Mouse (Mus musculus) left cerebral cortex, postnatal 10 days (tissue): ENCODE results near the gene Hnrnpr. TPM values are rescaled to one million over a fixed set of nuclear protein-coding genes. Genes with fewer than 3 reads are reported as not detected.

ENCODE experiments used
- DNase-seq, 2 experiments: peaks; one replicate each; pipeline ENCODE4 v3.0.0; 2021 to 2022; ENCODE audit warnings: low spot score in 2 of 2, mixed read lengths in 1 of 2; ENCODE audit errors: extremely low spot score in 1 of 2
- intact Hi-C: fragments of 180-260 bp; cut with DNase I; formaldehyde crosslinking; loops from one replicate; pipeline ENCODE4 v1.15.1; 2025
- total RNA-seq, 2 experiments: library from RNA; stranded (reverse); gene quantifications; 2 replicates each; pipeline ENCODE4 v1.2.3; 2021

Hnrnpr gene
- total RNA-seq, 2 experiments from 2014 or later = 107 to 121 TPM

DNA sequence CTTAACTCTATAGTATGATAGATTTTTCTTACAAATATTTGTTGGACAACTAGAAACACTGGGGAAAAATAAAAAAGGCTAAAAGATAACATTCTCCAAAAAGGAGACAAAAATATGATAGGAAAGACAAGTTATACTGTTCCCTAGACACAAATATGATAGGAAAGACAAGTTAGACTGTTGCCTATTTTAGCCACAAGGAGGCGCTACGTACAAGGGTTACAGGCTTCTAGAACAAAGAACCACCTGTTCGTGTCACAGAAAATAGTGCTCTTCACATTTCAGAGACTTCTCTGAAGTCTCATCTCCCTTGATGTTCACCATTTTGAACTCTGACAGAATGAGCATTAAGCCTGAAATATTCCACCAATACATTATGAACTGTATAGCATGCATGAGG lies 59.0 kb downstream of the Hnrnpr start:
- intact Hi-C loops = loop anchor here (5.0 to 10.0 kb wide), 2 partner anchors 155 to 248 kb away; no protein-coding TSS in a partner anchor
- peak; percentile 59 to 68 for DNase-seq

DNA sequence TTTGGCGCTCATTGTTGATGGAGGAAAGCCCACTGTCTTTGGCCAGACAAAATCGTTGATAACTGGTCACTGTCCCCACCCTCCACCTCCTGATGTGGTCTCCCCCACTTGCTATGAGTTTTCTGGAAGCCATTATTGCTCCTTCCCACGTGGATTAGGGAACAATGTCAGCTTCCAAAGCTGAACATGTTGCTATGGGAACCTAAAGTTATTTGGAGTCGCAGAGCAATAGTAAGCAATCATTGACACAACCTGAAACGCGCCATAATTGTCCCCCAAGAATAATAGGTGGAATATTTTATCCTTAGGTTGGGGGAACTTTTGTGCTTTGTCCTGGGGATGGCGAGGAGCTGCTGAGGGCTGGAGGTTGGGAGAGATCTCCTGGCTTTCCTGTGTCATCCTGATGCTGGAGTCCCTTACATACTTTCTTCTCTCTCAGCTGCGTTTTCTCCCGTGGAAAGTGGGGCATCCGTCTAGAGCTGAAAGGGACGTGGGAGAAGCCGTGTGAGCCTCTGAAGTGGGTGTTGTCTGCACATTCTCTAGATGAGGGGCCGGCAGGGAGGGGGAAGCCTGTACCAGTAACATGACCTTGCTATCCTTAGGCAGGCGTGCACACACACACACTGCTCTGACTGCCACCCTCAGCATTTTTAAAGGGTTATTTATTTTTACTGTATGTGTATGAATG lies 62.9 kb downstream of the Hnrnpr start:
- intact Hi-C loops = loop anchor here (10.0 kb wide), 1 partner anchor 151 kb away; no protein-coding TSS in a partner anchor
- peak in 1 of 2 experiments; percentile 34 for DNase-seq

DNA sequence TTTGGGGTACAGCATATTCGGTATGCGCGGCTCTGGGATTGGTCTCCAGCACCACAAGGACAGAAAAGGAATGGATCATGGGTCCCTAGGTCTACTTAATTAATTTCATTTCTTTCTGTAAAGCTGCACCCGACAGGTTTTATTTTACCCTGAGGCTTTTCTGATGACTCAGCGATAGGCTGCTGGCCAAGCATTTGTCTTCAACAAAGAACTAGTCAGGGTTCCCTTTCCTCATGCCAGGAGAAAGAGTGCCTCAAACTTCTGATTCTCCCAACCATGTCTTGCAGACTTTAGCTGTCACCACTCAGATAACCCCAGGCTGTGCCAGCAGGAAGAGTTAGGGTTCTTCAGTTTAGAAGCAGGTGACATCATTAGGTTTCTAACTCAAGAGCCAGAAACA lies 66.3 kb downstream of the Hnrnpr start:
- intact Hi-C loops = loop anchor here (10.0 kb wide), 1 partner anchor 148 kb away; no protein-coding TSS in a partner anchor
- no peak for DNase-seq

DNA sequence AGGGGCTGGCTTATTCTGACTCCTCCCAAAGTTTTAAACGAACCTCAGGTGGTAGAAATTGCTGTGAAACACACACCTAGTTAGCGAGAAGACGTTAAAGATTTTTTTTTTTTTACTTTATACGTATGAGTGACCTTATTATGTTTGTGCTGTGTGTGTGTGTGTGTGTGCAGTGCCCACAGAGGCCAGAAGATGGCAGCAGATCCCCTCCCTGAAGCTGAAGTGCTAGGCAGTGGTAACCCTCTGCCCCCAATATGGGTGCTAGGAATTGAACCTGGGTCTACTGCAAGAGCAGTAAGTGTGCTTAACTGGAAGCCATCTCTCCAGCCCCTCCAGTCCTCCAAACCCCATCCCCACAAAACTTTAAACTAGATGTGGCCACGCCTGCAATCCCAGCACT lies 72.3 kb downstream of the Hnrnpr start:
- no peak for DNase-seq
- intact Hi-C loops = no loop called here

DNA sequence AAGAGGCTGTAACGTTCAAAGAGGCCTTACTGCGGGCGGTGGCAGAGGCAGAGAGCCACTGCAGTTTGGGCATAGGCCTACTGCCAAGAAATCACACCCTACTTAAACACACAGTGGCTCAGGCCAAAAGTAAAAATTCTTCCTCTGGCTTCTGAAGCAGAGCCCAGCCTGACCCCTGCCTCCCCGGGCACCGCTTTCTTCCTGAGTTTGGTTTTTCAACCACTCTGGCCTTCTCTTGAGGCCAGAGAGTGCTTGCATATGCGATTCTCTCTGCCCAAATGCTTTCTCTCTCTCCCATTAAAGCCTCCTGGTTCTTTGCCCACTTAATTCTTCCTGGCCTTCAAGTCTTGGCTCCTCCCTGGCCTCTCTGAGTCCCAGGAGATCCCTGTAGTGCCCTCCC lies 73.1 kb downstream of the Hnrnpr start:
- DNase-seq = no peak
- intact Hi-C loops = no loop called here

DNA sequence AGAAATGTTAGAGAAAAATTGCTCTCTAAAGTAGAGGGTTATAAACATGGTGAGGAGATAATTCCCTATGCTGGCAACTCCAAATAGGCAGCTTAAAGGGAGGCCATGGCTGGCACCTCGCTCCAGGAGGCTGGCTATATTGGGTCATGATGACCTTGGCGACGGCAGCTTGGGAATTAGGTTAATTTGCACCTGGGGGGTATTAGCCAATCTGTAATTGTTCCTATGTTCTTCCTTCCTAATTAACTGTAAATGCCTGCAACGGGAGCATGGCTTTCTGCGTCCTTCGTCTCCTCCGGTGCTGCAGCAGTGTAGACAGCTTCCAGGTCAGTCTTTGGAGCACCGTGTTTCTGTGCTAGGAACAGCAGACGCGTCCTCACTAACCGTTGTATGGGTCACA lies 76.5 kb downstream of the Hnrnpr start:
- intact Hi-C loops = no loop called here
- DNase-seq = no peak

DNA sequence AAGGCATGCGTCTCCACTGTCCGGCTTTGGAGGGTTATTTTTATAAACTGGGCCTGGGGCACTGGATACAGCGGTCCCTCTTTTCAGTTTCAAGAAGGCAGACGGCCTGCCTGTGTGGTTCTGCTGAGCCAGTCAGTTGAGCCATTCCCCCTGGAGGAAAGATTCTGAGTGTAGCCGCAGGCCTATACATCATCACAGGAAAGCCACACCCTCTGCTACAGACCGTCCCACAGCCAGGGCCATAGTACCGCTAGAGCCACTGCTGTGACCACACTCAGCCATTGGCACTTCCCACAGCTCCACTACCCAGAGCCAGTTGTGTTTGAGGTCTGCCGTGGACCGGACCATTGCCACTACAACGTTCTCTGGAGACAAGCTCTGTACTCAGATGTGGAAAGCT lies 91.1 kb downstream of the Hnrnpr start:
- intact Hi-C loops = no loop called here
- no peak for DNase-seq

DNA sequence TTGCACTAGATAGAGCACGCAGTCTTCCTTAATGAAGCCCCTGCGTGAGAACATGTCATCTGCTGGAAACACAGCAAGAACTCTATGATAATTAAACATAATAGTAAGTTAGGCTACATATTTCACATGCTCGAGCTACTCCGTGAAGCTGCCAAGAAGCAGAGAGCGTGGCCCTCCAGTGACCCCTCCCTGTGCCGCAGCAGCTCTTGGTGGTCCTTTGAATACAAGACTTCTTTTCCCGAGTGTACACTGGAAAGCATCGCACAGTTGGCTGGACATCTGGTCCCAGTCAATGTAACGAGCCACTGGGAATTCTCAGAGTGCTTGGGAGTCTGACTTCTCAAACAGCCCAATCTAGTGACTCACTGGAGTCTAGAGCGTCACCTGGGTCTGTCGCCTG lies 97.1 kb downstream of the Hnrnpr start:
- intact Hi-C loops = no loop called here
- no peak for DNase-seq

Other genes with a start within 250 kb of the Hnrnpr start
- gene Id3, start 167.4 kb upstream of the Hnrnpr start, total RNA-seq = 10 to 100 TPM; 37.3 to 54.8 TPM
- gene E2f2, start 138.5 kb upstream of the Hnrnpr start, total RNA-seq = 1 to 10 TPM in 1 of 2 experiments, under 1 TPM in 1; 0.97 to 1.9 TPM
- 1 to 10 TPM; 3.5 to 4.4 TPM for gene Asap3, start 104.6 kb upstream of the Hnrnpr start, total RNA-seq
- gene Tcea3, start 63.2 kb upstream of the Hnrnpr start, total RNA-seq = 1 to 10 TPM in 1 of 2 experiments, under 1 TPM in 1; 0.51 to 1.0 TPM
- 100 to 1,000 TPM; 115 to 116 TPM for gene Zfp46, start 26.3 kb upstream of the Hnrnpr start, total RNA-seq
- gene Htr1d, start 112.6 kb downstream of the Hnrnpr start, total RNA-seq = 1 to 10 TPM; 5.8 to 7.5 TPM
- under 1 TPM; 0.19 to 0.73 TPM for gene 6030445D17Rik, start 151.3 kb downstream of the Hnrnpr start, total RNA-seq
- 10 to 100 TPM; 40.0 to 42.6 TPM for gene Luzp1, start 158.8 kb downstream of the Hnrnpr start, total RNA-seq